Mouse (Mus musculus) liver, postnatal 0 days (tissue): ENCODE results near the gene Fbxl8. TPM values are rescaled to one million over a fixed set of nuclear protein-coding genes. Genes with fewer than 3 reads are reported as not detected.

Source experiments
- ATAC-seq: fragments of 200-750 bp; cut with Nextera tagmentation; 2 replicates; pipeline ENCODE4 v1.8.0; 2017; ENCODE audit warnings: mild to moderate bottlenecking, moderate library complexity
- DNase-seq: peaks from one replicate; pipeline ENCODE4 v3.0.0-alpha.2; 2016
- H3K27ac ChIP-seq: fragments of 300-500 bp; sonication (generic); 2 replicates; pipeline ENCODE4 v1.5.1; 2014; ENCODE audit warnings: antibody characterized with exemption, moderate library complexity, mild to moderate bottlenecking, low read depth
- H3K27me3 ChIP-seq: fragments of 300-500 bp; sonication (generic); 2 replicates; pipeline ENCODE4 v1.6.1; 2014; ENCODE audit warnings: low read length, control low read depth, mixed read lengths; ENCODE audit not compliant: insufficient read depth
- H3K36me3 ChIP-seq: fragments of 300-500 bp; sonication (generic); replicated peaks from 2 replicates; pipeline ENCODE4 v1.6.1; 2014; ENCODE audit warnings: mild to moderate bottlenecking, control low read depth, low read length, moderate library complexity, mixed read lengths; ENCODE audit not compliant: insufficient read depth
- H3K4me1 ChIP-seq: fragments of 300-500 bp; sonication (generic); 2 replicates; pipeline ENCODE4 v1.6.1; 2014; ENCODE audit warnings: antibody characterized with exemption, mild to moderate bottlenecking, control low read depth; ENCODE audit not compliant: insufficient read depth
- H3K4me2 ChIP-seq: fragments of 300-500 bp; sonication (generic); 2 replicates; pipeline ENCODE4 v1.6.1; 2014; ENCODE audit warnings: low read depth, mild to moderate bottlenecking, low read length, moderate library complexity, mixed read lengths
- H3K4me3 ChIP-seq: fragments of 300-500 bp; sonication (generic); 2 replicates; pipeline ENCODE4 v1.5.1; 2014; ENCODE audit warnings: low read depth, low read length
- H3K9ac ChIP-seq: fragments of 300-500 bp; sonication (generic); replicated peaks from 2 replicates; pipeline ENCODE4 v1.6.1; 2014; ENCODE audit warnings: mild to moderate bottlenecking, moderate library complexity
- H3K9me3 ChIP-seq: fragments of 300-500 bp; sonication (generic); 2 replicates; pipeline ENCODE4 v1.6.1; 2016; ENCODE audit warnings: mild to moderate bottlenecking, control low read depth, low read length, mixed read lengths
- CTCF ChIP-seq: sonication (generic); IDR thresholded peaks from 2 replicates; pipeline ENCODE4 v1.5.1; 2016; ENCODE audit warnings: antibody characterized with exemption, low read depth
- EP300 ChIP-seq: IDR thresholded peaks from 2 replicates; pipeline ENCODE4 v1.6.1; 2016; ENCODE audit warnings: antibody characterized with exemption, low read depth, mild to moderate bottlenecking
- WGBS: fragments of 180-500 bp; shearing (Covaris S2); extraction: QIAGEN DNeasy Blood & Tissue Kit; methylation state at CpG from one replicate; pipeline ENCODE4 v1.1.7; 2014; ENCODE audit not compliant: insufficient replicate concordance; 5-methylcytosine and 5-hydroxymethylcytosine counted together
- polyA plus RNA-seq: library from polyadenylated mRNA; unstranded; fragments of >200 nt; fragmentation: Nextera tagmentation; extraction: Ambion mirVana; gene quantifications from 2 replicates; pipeline ENCODE4 v1.2.1, GENCODE M21; 2015

Gene Fbxl8
- polyA plus RNA-seq, 1 experiment from 2014 or later = 1.2 TPM

- DNase-seq = peak; percentile 39
- no peak for ATAC-seq
- WGBS = 38% methylated on average over 18 of the region's 18 CpGs
- Histone ChIP-seq H3K27me3 (no peaks in the 10 kb centered on the region), H3K27ac (peak overlapping the region; percentile 84), H3K9me3 (no peaks in the 10 kb centered on the region), H3K36me3 (peaks cover 47% of the 10 kb centered on the region), H3K9ac (peak overlapping the region; percentile 97), H3K4me3 (peak overlapping the region; percentile 94), H3K4me1 (peaks cover 47% of the 10 kb centered on the region), H3K4me2 (peak overlapping the region; percentile 90)
- TF ChIP-seq EP300 (no peak), CTCF (no peak)
These were observed 34.2 kb downstream of the Fbxl8 start for GRCm38 (mm10) chr8:105298351-105299252.

DNA sequence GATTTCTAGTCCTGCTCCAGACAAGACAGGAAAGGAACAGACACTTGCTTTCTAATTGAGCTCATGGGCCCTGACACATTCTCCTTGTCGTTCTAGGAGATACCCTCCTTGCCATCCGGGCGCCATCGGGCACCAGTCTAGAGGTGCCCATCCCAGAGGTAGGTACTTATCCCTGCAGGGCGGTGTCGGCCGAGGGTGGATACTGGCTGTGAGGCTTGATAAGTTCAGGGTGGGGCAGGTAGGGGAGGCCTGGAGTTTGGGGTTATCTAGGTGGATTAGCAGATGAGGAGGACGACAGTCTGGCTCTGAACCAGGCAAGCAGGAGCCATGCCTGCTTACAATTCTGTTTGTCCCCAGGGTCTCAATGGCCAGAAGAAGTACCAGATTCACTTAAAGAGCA, 35.5 kb downstream of the Fbxl8 start:
- H3K9ac ChIP-seq = peak overlapping the region; percentile 61
- H3K36me3 ChIP-seq = peaks cover 60% of the 10 kb centered on the region
- H3K4me3 ChIP-seq = peak overlapping the region; percentile 94
- peak overlapping the region; percentile 90 for H3K4me2 ChIP-seq
- no peaks in the 10 kb centered on the region for H3K27me3 ChIP-seq
- ATAC-seq (peak; percentile 86), DNase-seq (peak; percentile 83)
- 56% methylated on average over 8 of the region's 8 CpGs for WGBS
- peaks cover 59% of the 10 kb centered on the region for H3K4me1 ChIP-seq
- peak overlapping the region; percentile 84 for H3K27ac ChIP-seq
- H3K9me3 ChIP-seq = no peaks in the 10 kb centered on the region
- no peak for TF ChIP-seq CTCF
- TF ChIP-seq EP300 = peak; percentile 93

DNA sequence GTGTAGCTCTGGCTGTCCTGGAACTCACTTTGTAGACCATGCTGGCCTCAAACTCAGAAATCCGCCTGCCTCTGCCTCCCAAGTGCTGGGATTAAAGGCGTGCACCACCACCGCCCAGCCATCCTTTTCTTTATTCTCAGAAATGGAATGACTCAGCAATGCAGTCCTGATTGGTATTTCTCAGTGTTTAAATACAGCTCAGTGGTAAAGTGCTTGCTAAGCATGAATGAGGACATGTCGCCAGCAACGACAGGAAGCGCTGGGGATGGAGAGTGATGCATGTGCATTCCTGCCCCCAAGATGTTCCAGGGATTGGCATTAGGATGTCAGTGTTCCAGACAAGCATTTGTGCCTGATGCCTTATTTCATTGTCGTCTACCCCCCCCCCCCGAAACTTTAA, 38.9 kb downstream of the Fbxl8 start:
- H3K9ac ChIP-seq = no peak overlapping the region
- H3K9me3 ChIP-seq = no peaks in the 10 kb centered on the region
- H3K4me1 ChIP-seq = peaks cover 45% of the 10 kb centered on the region
- H3K27ac ChIP-seq = no peak overlapping the region
- ATAC-seq (no peak), DNase-seq (no peak)
- no peaks in the 10 kb centered on the region for H3K27me3 ChIP-seq
- WGBS = 63% methylated on average over 8 of the region's 8 CpGs
- H3K36me3 ChIP-seq = peaks cover 78% of the 10 kb centered on the region
- H3K4me3 ChIP-seq = no peak overlapping the region
- TF ChIP-seq CTCF = no peak
- 0 out of 2 replicates have a peak, but pooled peaks have one; percentile 28 for TF ChIP-seq EP300
- H3K4me2 ChIP-seq = no peak overlapping the region

- no peak overlapping the region for H3K9ac ChIP-seq
- 76% methylated on average over 9 of the region's 9 CpGs for WGBS
- TF ChIP-seq CTCF (no peak), EP300 (no peak)
- H3K4me2 ChIP-seq = no peak overlapping the region
- no peak overlapping the region for H3K27ac ChIP-seq
- no peaks in the 10 kb centered on the region for H3K9me3 ChIP-seq
- DNase-seq (no peak), ATAC-seq (no peak)
- no peak overlapping the region for H3K4me3 ChIP-seq
- H3K36me3 ChIP-seq = peaks cover 78% of the 10 kb centered on the region
- no peaks in the 10 kb centered on the region for H3K27me3 ChIP-seq
- peaks cover 40% of the 10 kb centered on the region for H3K4me1 ChIP-seq
These were observed 39.4 kb downstream of the Fbxl8 start for GRCm38 (mm10) chr8:105303874-105304273.

DNA sequence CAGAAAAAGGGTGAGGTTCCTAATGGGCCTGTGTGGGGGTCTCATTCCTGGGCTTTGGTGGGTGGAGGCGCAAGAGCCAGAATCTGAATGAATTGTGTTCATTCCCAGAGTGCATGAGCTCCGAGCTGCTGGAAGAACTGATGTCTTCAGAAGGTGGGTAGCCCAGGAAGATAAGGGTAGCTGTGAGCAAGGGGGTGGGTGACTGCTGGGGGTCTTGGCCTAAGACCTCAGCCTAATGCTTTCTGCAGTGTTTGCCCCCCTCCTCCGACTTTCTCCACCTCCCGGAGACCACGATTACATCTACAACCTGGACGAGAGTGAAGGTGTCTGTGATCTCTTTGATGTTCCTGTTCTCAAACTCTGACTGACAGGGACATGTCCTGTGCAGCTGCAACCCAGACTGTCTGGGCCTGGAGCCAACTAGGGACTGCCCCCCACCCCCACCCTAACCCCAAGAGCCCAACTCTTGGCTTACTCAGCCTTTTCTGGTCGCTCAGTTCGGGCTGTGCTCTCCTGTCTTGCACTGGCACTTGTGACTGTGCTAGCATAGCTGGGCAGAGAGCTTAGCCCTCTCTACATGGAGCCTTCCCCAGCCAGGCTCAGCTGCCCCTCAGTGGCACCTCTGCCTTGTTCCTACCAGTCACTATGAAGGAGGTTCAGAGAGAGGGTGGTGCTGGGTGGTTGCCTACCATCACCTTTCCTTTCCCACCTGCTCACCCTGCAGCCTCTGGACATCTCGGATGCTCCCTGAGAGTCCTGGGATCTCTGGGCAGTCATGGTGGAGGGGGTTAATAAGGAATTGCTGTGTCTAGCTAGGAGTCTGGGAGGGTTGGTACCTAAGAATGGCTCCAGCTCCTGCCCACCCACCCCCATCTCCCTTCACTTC, 40.1 kb downstream of the Fbxl8 start:
- Histone ChIP-seq H3K9me3 (no peaks in the 10 kb centered on the region), H3K4me2 (no peak overlapping the region), H3K4me3 (no peak overlapping the region), H3K27ac (peak overlapping the region; percentile 35), H3K9ac (no peak overlapping the region), H3K27me3 (no peaks in the 10 kb centered on the region), H3K4me1 (peaks cover 34% of the 10 kb centered on the region), H3K36me3 (peaks cover 82% of the 10 kb centered on the region)
- ATAC-seq (0 out of 2 replicates have a peak, but pooled peaks have one; percentile 4), DNase-seq (no peak)
- TF ChIP-seq CTCF (no peak), EP300 (no peak; the same call in 1 of the 2 replicates)
- 61% methylated on average over 9 of the region's 9 CpGs for WGBS
